Mouse (Mus musculus) CH12.LX (cell line): Measurements from ENCODE around the gene Hoxd13. TPM values are rescaled to one million over a fixed set of nuclear protein-coding genes. Genes with fewer than 3 reads are reported as not detected.

Experiments used
- DNase-seq: peaks from one replicate; pipeline ENCODE4 v3.0.0-alpha.2; 2013; ENCODE audit errors: extremely low read depth
- H3K27ac ChIP-seq: 2 replicates; pipeline ENCODE4 v1.5.1; 2012; ENCODE audit warnings: low read depth, mild to moderate bottlenecking, control low read depth, moderate library complexity; ENCODE audit not compliant: insufficient read depth
- H3K27me3 ChIP-seq: replicated peaks from 2 replicates; pipeline ENCODE3; 2012; ENCODE audit warnings: inconsistent platforms
- H3K36me3 ChIP-seq, 2 experiments: replicated peaks in 1 of 2; 2 replicates each; pipeline versions ENCODE3 to v1.6.1; 2012; ENCODE audit warnings: inconsistent platforms in 1 of 2, low read length in 1 of 2, mild to moderate bottlenecking in 1 of 2, mixed read lengths in 1 of 2, moderate library complexity in 1 of 2; ENCODE audit not compliant: control insufficient read depth in 1 of 2, insufficient read depth in 1 of 2
- H3K4me1 ChIP-seq, 2 experiments: 2 replicates each; pipeline ENCODE4 v1.6.1; 2012; ENCODE audit warnings: inconsistent platforms in 1 of 2, moderate library complexity in 1 of 2; ENCODE audit not compliant: insufficient read depth in 2 of 2, control insufficient read depth in 1 of 2
- H3K4me2 ChIP-seq: 2 replicates; pipeline ENCODE4 v1.6.1; 2012; ENCODE audit warnings: low read depth, mild to moderate bottlenecking, control low read depth; ENCODE audit not compliant: poor library complexity, insufficient read depth, severe bottlenecking
- H3K4me3 ChIP-seq, 3 experiments: fragments of 150-350 bp in 1 of 3; sonication (generic) in 1 of 3; replicated peaks in 1 of 3; 2 replicates each; pipeline versions ENCODE3 to v1.5.1; 2011 to 2012; ENCODE audit warnings: low read depth in 2 of 3, low read length in 2 of 3, mild to moderate bottlenecking in 2 of 3, moderate library complexity in 2 of 3, control low read depth in 1 of 3, improper control_type of control experiment in 1 of 3, inconsistent platforms in 1 of 3, mixed read lengths in 1 of 3; ENCODE audit not compliant: poor library complexity in 1 of 3
- H3K79me2 ChIP-seq: replicated peaks from 2 replicates; pipeline ENCODE4 v1.6.1; 2012; ENCODE audit warnings: mild to moderate bottlenecking, moderate library complexity; ENCODE audit not compliant: control insufficient read depth, poor library complexity, insufficient read depth, severe bottlenecking; ENCODE audit errors: extremely low read depth
- H3K9ac ChIP-seq: 2 replicates; pipeline ENCODE4 v1.6.1; 2012; ENCODE audit warnings: low read depth, mild to moderate bottlenecking, control low read depth, moderate library complexity; ENCODE audit not compliant: insufficient read depth
- H3K9me3 ChIP-seq: replicated peaks from 2 replicates; pipeline ENCODE3; 2012; ENCODE audit warnings: low read length, inconsistent platforms, mixed read lengths
- BHLHE40 ChIP-seq: IDR thresholded peaks from 2 replicates; pipeline ENCODE4 v1.6.1; 2011; ENCODE audit warnings: mild to moderate bottlenecking, low read depth, low read length, improper control_type of control experiment
- CHD1 ChIP-seq: IDR thresholded peaks from 2 replicates; pipeline ENCODE4 v1.6.1; 2012; ENCODE audit warnings: low read depth, low read length, improper control_type of control experiment, inconsistent platforms
- EP300 ChIP-seq: IDR thresholded peaks from 2 replicates; pipeline ENCODE4 v1.6.1; 2011; ENCODE audit warnings: low read length, improper control_type of control experiment
- GABPA ChIP-seq: IDR thresholded peaks from 2 replicates; pipeline ENCODE4 v1.6.1; 2012; ENCODE audit warnings: low read depth, low read length, improper control_type of control experiment, inconsistent platforms; ENCODE audit not compliant: insufficient replicate concordance
- JUN ChIP-seq: IDR thresholded peaks from 2 replicates; pipeline ENCODE4 v1.6.1; 2011; ENCODE audit warnings: low read depth, mild to moderate bottlenecking, low read length, improper control_type of control experiment, moderate library complexity; ENCODE audit not compliant: insufficient read depth
- JUND ChIP-seq: conservative IDR thresholded peaks from 2 replicates; pipeline ENCODE4 v1.6.1; 2011; ENCODE audit warnings: low read depth, low read length, improper control_type of control experiment
- MAX ChIP-seq: IDR thresholded peaks from 2 replicates; pipeline ENCODE4 v1.6.1; 2011; ENCODE audit warnings: low read length, improper control_type of control experiment
- PAX5 ChIP-seq: IDR thresholded peaks from 2 replicates; pipeline ENCODE4 v1.6.1; 2012; ENCODE audit warnings: low read length, inconsistent platforms, mixed read lengths
- POLR2A ChIP-seq: IDR thresholded peaks from 2 replicates; pipeline ENCODE4 v1.6.1; 2011; ENCODE audit warnings: low read depth, mild to moderate bottlenecking, improper control_type of control experiment, low read length
- POLR2AphosphoS2 ChIP-seq: IDR thresholded peaks from 2 replicates; pipeline ENCODE4 v1.6.1; 2011; ENCODE audit warnings: low read depth, low read length, improper control_type of control experiment
- UBTF ChIP-seq: IDR thresholded peaks from 2 replicates; pipeline ENCODE4 v1.6.1; 2012; ENCODE audit warnings: low read depth, mild to moderate bottlenecking, inconsistent platforms, low read length, improper control_type of control experiment, moderate library complexity
- USF1 ChIP-seq: IDR thresholded peaks from 2 replicates; pipeline ENCODE4 v1.6.1; 2014; ENCODE audit warnings: low read depth, mild to moderate bottlenecking, inconsistent platforms, low read length, improper control_type of control experiment
- ZC3H11A ChIP-seq: IDR thresholded peaks from 2 replicates; pipeline ENCODE4 v1.6.1; 2012; ENCODE audit warnings: low read depth, mild to moderate bottlenecking, inconsistent platforms, low read length, improper control_type of control experiment
- ZKSCAN1 ChIP-seq: IDR thresholded peaks from 2 replicates; pipeline ENCODE4 v1.6.1; 2012; ENCODE audit warnings: low read depth, inconsistent platforms, low read length, improper control_type of control experiment, borderline replicate concordance
- ZNF384 ChIP-seq: IDR thresholded peaks from 2 replicates; pipeline ENCODE4 v1.6.1; 2012; ENCODE audit warnings: low read depth, low read length, improper control_type of control experiment, inconsistent platforms
- dilution Hi-C: fragments of 300-500 bp; cut with MboI; formaldehyde crosslinking; loops from 2 replicates; pipeline ENCODE4 v1.14.3; 2020; ENCODE audit warnings: low sequenced_read_pairs; ENCODE audit not compliant: extremely low pct_unique_long_range_greater_than_20kb, extremely low pct_ligation_motif_present
- in situ Hi-C: fragments of 300-500 bp; cut with MboI; formaldehyde crosslinking; loops from 3 replicates; pipeline ENCODE4 v1.14.3; 2019; ENCODE audit warnings: low sequenced_read_pairs, low pct_ligation_motif_present, low pct_unique_long_range_greater_than_20kb, mixed read lengths
- polyA plus RNA-seq: library from polyadenylated mRNA; unstranded; fragments of >175 nt; gene quantifications from 2 replicates; pipeline ENCODE4 v1.2.1, GENCODE M21; 2012; ENCODE audit warnings: low read depth; ENCODE audit not compliant: insufficient read length
- total RNA-seq, 2 experiments: library from RNA; depleted of rRNA; stranded (reverse); fragments of 300-350 nt in 1 of 2; fragments of >200 nt in 1 of 2; gene quantifications; 2 replicates each; pipeline ENCODE4 v1.2.3; 2012 to 2014

Hoxd13 gene
- total and polyA plus RNA-seq, 3 experiments: not detected

- dilution Hi-C loops: no loop called here
- no peak for TF ChIP-seq GABPA
- no peak for TF ChIP-seq JUN
- no peak for TF ChIP-seq ZKSCAN1
- TF ChIP-seq JUND: no peak
- TF ChIP-seq PAX5: no peak
- no peak for TF ChIP-seq CHD1
- TF ChIP-seq, all 38 proteins: peak for 0
- Histone ChIP-seq H3K4me1 (no peaks in the 10 kb centered on the region), H3K9me3 (peaks cover 10% of the 10 kb centered on the region), H3K27ac (no peak overlapping the region), H3K27me3 (peaks cover 6% of the 10 kb centered on the region), H3K79me2 (no peaks in the 10 kb centered on the region), H3K9ac (no peak overlapping the region), H3K4me3 (no peak overlapping the region), H3K4me2 (no peak overlapping the region), H3K36me3 (no peaks in the 10 kb centered on the region)
- no peak for DNase-seq
- in situ Hi-C loops: loop anchor here (25.0 kb wide), 1 partner anchor 884 kb away; no protein-coding TSS in a partner anchor
These were observed 34.7 kb downstream of the Hoxd13 start for GRCm38 (mm10) chr2:74702820-74703219.

- in situ Hi-C loops (loop anchor here (25.0 kb wide), 1 partner anchor 884 kb away; no protein-coding TSS in a partner anchor), dilution Hi-C loops (no loop called here)
- Histone ChIP-seq H3K79me2 (no peaks in the 10 kb centered on the region), H3K27ac (no peak overlapping the region), H3K36me3 (no peaks in the 10 kb centered on the region), H3K4me1 (no peaks in the 10 kb centered on the region), H3K27me3 (peaks cover 6% of the 10 kb centered on the region), H3K4me2 (no peak overlapping the region), H3K9me3 (peaks cover 5% of the 10 kb centered on the region), H3K4me3 (no peak overlapping the region), H3K9ac (no peak overlapping the region)
- TF ChIP-seq JUND (no peak), PAX5 (no peak), EP300 (no peak), UBTF (no peak), USF1 (no peak), JUN (no peak), GABPA (no peak), BHLHE40 (no peak), POLR2AphosphoS2 (no peak), POLR2A (no peak), ZNF384 (no peak), MAX (no peak), CHD1 (no peak), ZC3H11A (no peak)
- no peak for DNase-seq
These were observed 35.2 kb downstream of the Hoxd13 start for GRCm38 (mm10) chr2:74703317-74703716.
